Mouse (Mus musculus): ENCODE data around the gene Slc13a4. TPM values are rescaled to one million over a fixed set of nuclear protein-coding genes. Genes with fewer than 3 reads are reported as not detected.
A peak's percentile ranks its signal among the peaks of the same experiment; 100 is the strongest.

The Slc13a4 gene
- polyA plus RNA-seq, 1 experiment from 2014 or later, result 0.20 TPM

- Histone ChIP-seq H3K9me3 (no peaks in the 10 kb centered on the region), H3K9ac (no peak overlapping the region), H3K36me3 (no peaks in the 10 kb centered on the region), H3K27ac (no peak overlapping the region), H3K4me1 (peaks cover 3% of the 10 kb centered on the region), H3K4me2 (no peak overlapping the region), H3K4me3 (no peak overlapping the region), H3K27me3 (no peaks in the 10 kb centered on the region)
- 88% methylated on average over 12 of the region's 12 CpGs for WGBS
- ATAC-seq (ENCODE audit: insufficient number of reproducible peaks, low FRiP score, low TSS enrichment, low read depth), result no peak
These were observed 36.7 kb downstream of the Slc13a4 start for GRCm38 (mm10) chr6:35271094-35271855.

GRCm38 (mm10) chr6:35269643-35270042 lies 38.3 kb downstream of the Slc13a4 start:
- H3K27me3 ChIP-seq, result no peaks in the 10 kb centered on the region
- H3K9ac ChIP-seq, result no peak overlapping the region
- ATAC-seq (ENCODE audit: insufficient number of reproducible peaks, low FRiP score, low TSS enrichment, low read depth), result no peak
- WGBS, result 73% methylated on average over 13 of the region's 13 CpGs
- H3K4me3 ChIP-seq, result no peak overlapping the region
- no peaks in the 10 kb centered on the region for H3K36me3 ChIP-seq
- H3K9me3 ChIP-seq, result no peaks in the 10 kb centered on the region
- peaks cover 13% of the 10 kb centered on the region for H3K4me1 ChIP-seq
- H3K4me2 ChIP-seq, result no peak overlapping the region
- H3K27ac ChIP-seq, result no peak overlapping the region

- H3K4me3 ChIP-seq, result no peak overlapping the region
These were observed 39.2 kb downstream of the Slc13a4 start for GRCm38 (mm10) chr6:35268711-35269110.

GRCm38 (mm10) chr6:35265580-35266278 lies 42.2 kb downstream of the Slc13a4 start:
- Histone ChIP-seq H3K4me3 (no peak overlapping the region), H3K4me1 (peaks cover 13% of the 10 kb centered on the region; the same call in 1 of the 2 replicates), H3K4me2 (no peak overlapping the region), H3K9me3 (no peaks in the 10 kb centered on the region), H3K9ac (no peak overlapping the region), H3K27me3 (no peaks in the 10 kb centered on the region), H3K36me3 (peaks cover 26% of the 10 kb centered on the region), H3K27ac (peak overlapping the region; percentile 89)
- ATAC-seq (ENCODE audit: insufficient number of reproducible peaks, low FRiP score, low TSS enrichment, low read depth), result peak; percentile 64
- 52% methylated on average over 15 of the region's 15 CpGs for WGBS

More at GRCm38 (mm10) chr6:35268711-35269110, 39.2 kb downstream of the Slc13a4 start:
- Histone ChIP-seq H3K27ac (no peak overlapping the region), H3K9me3 (no peaks in the 10 kb centered on the region), H3K27me3 (no peaks in the 10 kb centered on the region), H3K4me1 (peaks cover 13% of the 10 kb centered on the region), H3K36me3 (peaks cover 3% of the 10 kb centered on the region; the same call in 1 of the 2 replicates), H3K9ac (no peak overlapping the region), H3K4me2 (no peak overlapping the region)
- 96% methylated on average over 13 of the region's 13 CpGs for WGBS
- ATAC-seq (ENCODE audit: insufficient number of reproducible peaks, low FRiP score, low TSS enrichment, low read depth), result no peak

GRCm38 (mm10) chr6:35260531-35260930 lies 47.4 kb downstream of the Slc13a4 start:
- no peaks in the 10 kb centered on the region for H3K9me3 ChIP-seq
- no peak overlapping the region for H3K27ac ChIP-seq
- no peak overlapping the region for H3K4me2 ChIP-seq
- no peak overlapping the region for H3K9ac ChIP-seq
- H3K36me3 ChIP-seq, result peaks cover 26% of the 10 kb centered on the region
- H3K4me3 ChIP-seq, result no peak overlapping the region
- WGBS, result 75% methylated on average over 7 of the region's 7 CpGs
- peaks cover 27% of the 10 kb centered on the region for H3K4me1 ChIP-seq
- no peaks in the 10 kb centered on the region for H3K27me3 ChIP-seq
- ATAC-seq (ENCODE audit: insufficient number of reproducible peaks, low FRiP score, low TSS enrichment, low read depth), result no peak

GRCm38 (mm10) chr6:35259526-35259925 lies 48.4 kb downstream of the Slc13a4 start:
- WGBS, result 74% methylated on average over 5 of the region's 5 CpGs
- H3K36me3 ChIP-seq, result peaks cover 26% of the 10 kb centered on the region
- peaks cover 34% of the 10 kb centered on the region for H3K4me1 ChIP-seq
- no peaks in the 10 kb centered on the region for H3K9me3 ChIP-seq
- no peak overlapping the region for H3K9ac ChIP-seq
- no peak overlapping the region for H3K27ac ChIP-seq
- no peak for ATAC-seq (ENCODE audit: insufficient number of reproducible peaks, low FRiP score, low TSS enrichment, low read depth)
- no peaks in the 10 kb centered on the region for H3K27me3 ChIP-seq
- H3K4me3 ChIP-seq, result no peak overlapping the region
- H3K4me2 ChIP-seq, result no peak overlapping the region

- no peak for ATAC-seq (ENCODE audit: insufficient number of reproducible peaks, low FRiP score, low TSS enrichment, low read depth)
- no peak overlapping the region for H3K9ac ChIP-seq
- peaks cover 25% of the 10 kb centered on the region for H3K36me3 ChIP-seq
- H3K27me3 ChIP-seq, result no peaks in the 10 kb centered on the region
- H3K4me2 ChIP-seq, result no peak overlapping the region
- WGBS, result 95% methylated on average over 2 of the region's 2 CpGs
- H3K4me3 ChIP-seq, result no peak overlapping the region
- peaks cover 39% of the 10 kb centered on the region for H3K4me1 ChIP-seq
- no peaks in the 10 kb centered on the region for H3K9me3 ChIP-seq
- H3K27ac ChIP-seq, result no peak overlapping the region
These were observed 49.0 kb downstream of the Slc13a4 start for GRCm38 (mm10) chr6:35258922-35259321.

- no peak for ATAC-seq (ENCODE audit: insufficient number of reproducible peaks, low FRiP score, low TSS enrichment, low read depth)
- H3K27ac ChIP-seq, result no peak overlapping the region
- no peaks in the 10 kb centered on the region for H3K27me3 ChIP-seq
- H3K4me1 ChIP-seq, result peaks cover 46% of the 10 kb centered on the region
- 79% methylated on average over 13 of the region's 13 CpGs for WGBS
- no peaks in the 10 kb centered on the region for H3K9me3 ChIP-seq
- peaks cover 13% of the 10 kb centered on the region for H3K36me3 ChIP-seq
- no peak overlapping the region for H3K4me3 ChIP-seq
- H3K9ac ChIP-seq, result no peak overlapping the region
- no peak overlapping the region for H3K4me2 ChIP-seq
These were observed 50.2 kb downstream of the Slc13a4 start for GRCm38 (mm10) chr6:35257626-35258190.

GRCm38 (mm10) chr6:35256691-35257090 lies 51.2 kb downstream of the Slc13a4 start:
- WGBS, result 65% methylated on average over 7 of the region's 7 CpGs
- ATAC-seq (ENCODE audit: insufficient number of reproducible peaks, low FRiP score, low TSS enrichment, low read depth), result no peak
- Histone ChIP-seq H3K4me3 (no peak overlapping the region), H3K9me3 (no peaks in the 10 kb centered on the region), H3K9ac (no peak overlapping the region), H3K36me3 (peaks cover 6% of the 10 kb centered on the region), H3K27me3 (no peaks in the 10 kb centered on the region), H3K4me2 (no peak overlapping the region), H3K27ac (no peak overlapping the region), H3K4me1 (peaks cover 49% of the 10 kb centered on the region)

- Histone ChIP-seq H3K9ac (no peak overlapping the region), H3K27ac (peak overlapping the region; percentile 17; the same call in 1 of the 2 replicates), H3K4me1 (peaks cover 45% of the 10 kb centered on the region), H3K36me3 (no peaks in the 10 kb centered on the region), H3K9me3 (no peaks in the 10 kb centered on the region), H3K4me3 (peak overlapping the region; percentile 75), H3K4me2 (peak overlapping the region; percentile 58), H3K27me3 (no peaks in the 10 kb centered on the region)
- WGBS, result 59% methylated on average over 12 of the region's 12 CpGs
- ATAC-seq (ENCODE audit: insufficient number of reproducible peaks, low FRiP score, low TSS enrichment, low read depth), result no peak
These were observed 52.9 kb downstream of the Slc13a4 start for GRCm38 (mm10) chr6:35255017-35255416.

- Histone ChIP-seq H3K36me3 (no peaks in the 10 kb centered on the region), H3K9me3 (no peaks in the 10 kb centered on the region), H3K27ac (peak overlapping the region; percentile 91; the same call in 1 of the 2 replicates), H3K9ac (no peak overlapping the region), H3K27me3 (no peaks in the 10 kb centered on the region), H3K4me3 (peak overlapping the region; percentile 75), H3K4me2 (peak overlapping the region; percentile 58), H3K4me1 (peaks cover 43% of the 10 kb centered on the region)
- no peak for ATAC-seq (ENCODE audit: insufficient number of reproducible peaks, low FRiP score, low TSS enrichment, low read depth)
- 50% methylated on average over 9 of the region's 9 CpGs for WGBS
These were observed 53.6 kb downstream of the Slc13a4 start for GRCm38 (mm10) chr6:35254136-35254904.
